ENCODE assay signal across 9 mouse cellular contexts in genomic region chr10:120377795-120378194, GRCm38 (mm10).
DNase-seq lines count a peak whose midpoint lies in the region; ATAC-seq and TF ChIP-seq lines count a peak whose summit lies in the region.
"Had no signal": no experiment of that assay in that cellular context is flagged by ENCODE, and none has a peak within 500 bp of the region (broad histone marks: within the 10 kb centered on the region; RNA-seq: fewer than 3 reads in every experiment).

No protein-coding gene starts in this region.

- no peaks in the 10 kb centered on the region for H3K27me3 ChIP-seq in heart, embryonic 16.5 days (ENCODE audit: control insufficient read depth, insufficient read depth, low read length)
- H3K27me3 ChIP-seq in midbrain, embryonic 12.5 days = no peaks in the 10 kb centered on the region
- no peaks in the 10 kb centered on the region for H3K27me3 ChIP-seq in midbrain, embryonic 11.5 days (ENCODE audit: control insufficient read depth, insufficient read depth, low read length)
- H3K27me3 ChIP-seq in hindbrain, embryonic 13.5 days = no peaks in the 10 kb centered on the region
- no peaks in the 10 kb centered on the region for H3K27me3 ChIP-seq in stomach, postnatal 0 days (ENCODE audit: control insufficient read depth, insufficient read depth, low read length)
- H3K27me3 ChIP-seq: CH12.LX had no signal

- H3K4me1 ChIP-seq in heart, embryonic 16.5 days (ENCODE audit: control insufficient read depth, insufficient read depth, low read length) = peaks cover 20% of the 10 kb centered on the region
- peaks cover 38% of the 10 kb centered on the region for H3K4me1 ChIP-seq in midbrain, embryonic 12.5 days
- H3K4me1 ChIP-seq in midbrain, embryonic 11.5 days (ENCODE audit: control insufficient read depth, insufficient read depth, low read length) = peaks cover 2% of the 10 kb centered on the region; the same call in 1 of the 2 replicates
- H3K4me1 ChIP-seq in hindbrain, embryonic 13.5 days (replicated peaks) = peaks cover 21% of the 10 kb centered on the region
- H3K4me1 ChIP-seq in stomach, postnatal 0 days (replicated peaks; ENCODE audit: control insufficient read depth, insufficient read depth) = no peaks in the 10 kb centered on the region

- no peak for ATAC-seq in heart, embryonic 16.5 days (replicated peaks; ENCODE audit: extremely low read depth, insufficient read depth, low FRiP score)
- ATAC-seq in midbrain, embryonic 12.5 days (ENCODE audit: low FRiP score, low read depth) = no peak
- no peak for ATAC-seq in midbrain, embryonic 11.5 days (ENCODE audit: low FRiP score)
- ATAC-seq in hindbrain, embryonic 13.5 days (ENCODE audit: low FRiP score) = peak; percentile 40; the same call in 1 of the 2 replicates
- ATAC-seq in stomach, postnatal 0 days (ENCODE audit: low FRiP score, low TSS enrichment) = no peak

- DNase-seq in heart, adult 11 months = no peak
- DNase-seq in midbrain, embryonic 11.5 days (ENCODE audit: low spot score, missing footprints) = no peak
- DNase-seq in stomach, postnatal 0 days (ENCODE audit: low spot score) = no peak
- DNase-seq in right cerebral cortex, postnatal 25 days = no peak
- DNase-seq: thymus, adult 2 months had no signal

- H3K4me3 ChIP-seq in heart, embryonic 16.5 days (ENCODE audit: low read length) = peak overlapping the region; percentile 26
- no peak overlapping the region for H3K4me3 ChIP-seq in midbrain, embryonic 12.5 days
- no peak overlapping the region for H3K4me3 ChIP-seq in midbrain, embryonic 11.5 days (ENCODE audit: low read depth, low read length)
- no peak overlapping the region for H3K4me3 ChIP-seq in hindbrain, embryonic 13.5 days
- H3K4me3 ChIP-seq in stomach, postnatal 0 days (ENCODE audit: low read depth, low read length) = 0 out of 2 replicates have a peak overlapping the region, but pooled peaks have one; percentile 8

- 28% methylated on average over 3 of the region's 3 CpGs for WGBS in heart, embryonic 16.5 days
- 85% methylated on average over 3 of the region's 3 CpGs for WGBS in midbrain, embryonic 12.5 days
- WGBS in midbrain, embryonic 11.5 days = 92% methylated on average over 3 of the region's 3 CpGs
- WGBS in hindbrain, embryonic 13.5 days = 65% methylated on average over 3 of the region's 3 CpGs
- WGBS in stomach, postnatal 0 days = 74% methylated on average over 3 of the region's 3 CpGs

- peak overlapping the region; percentile 65 for H3K4me2 ChIP-seq in heart, embryonic 16.5 days (ENCODE audit: low read depth, low read length)
- H3K4me2 ChIP-seq in midbrain, embryonic 12.5 days (replicated peaks) = peak overlapping the region; percentile 28; the same call in 1 of the 2 replicates
- no peak overlapping the region for H3K4me2 ChIP-seq in midbrain, embryonic 11.5 days
- H3K4me2 ChIP-seq in hindbrain, embryonic 13.5 days = 0 out of 2 replicates have a peak overlapping the region, but pooled peaks have one; percentile 25
- H3K4me2 ChIP-seq in stomach, postnatal 0 days (replicated peaks; ENCODE audit: low read depth) = peak overlapping the region; percentile 32

- H3K9ac ChIP-seq in heart, embryonic 16.5 days (ENCODE audit: low read length) = 0 out of 2 replicates have a peak overlapping the region, but pooled peaks have one; percentile 18
- no peak overlapping the region for H3K9ac ChIP-seq in midbrain, embryonic 12.5 days (replicated peaks)
- H3K9ac ChIP-seq in midbrain, embryonic 11.5 days (ENCODE audit: low read length) = no peak overlapping the region
- H3K9ac ChIP-seq in hindbrain, embryonic 13.5 days = no peak overlapping the region
- H3K9ac ChIP-seq in stomach, postnatal 0 days (ENCODE audit: low read length) = no peak overlapping the region

- H3K9me3 ChIP-seq in heart, embryonic 16.5 days (replicated peaks; ENCODE audit: control insufficient read depth, low read length) = no peaks in the 10 kb centered on the region
- H3K9me3 ChIP-seq in midbrain, embryonic 12.5 days = no peaks in the 10 kb centered on the region
- no peaks in the 10 kb centered on the region for H3K9me3 ChIP-seq in midbrain, embryonic 11.5 days (ENCODE audit: control insufficient read depth, low read length)
- H3K9me3 ChIP-seq in hindbrain, embryonic 13.5 days = no peaks in the 10 kb centered on the region
- no peaks in the 10 kb centered on the region for H3K9me3 ChIP-seq in stomach, postnatal 0 days (ENCODE audit: control insufficient read depth, low read length)

- TF ChIP-seq CTCF in stomach, postnatal 0 days (IDR thresholded peaks at IDR 0.05; ENCODE audit: low read depth) = no peak

- no peak for TF ChIP-seq EP300 in stomach, postnatal 0 days (optimal IDR thresholded peaks at IDR 0.05)

- H3K27ac ChIP-seq in heart, embryonic 16.5 days (ENCODE audit: low read length) = peak overlapping the region; percentile 48; the same call in 1 of the 2 replicates
- no peak overlapping the region for H3K27ac ChIP-seq in midbrain, embryonic 12.5 days (replicated peaks)
- H3K27ac ChIP-seq in midbrain, embryonic 11.5 days (ENCODE audit: low read depth, low read length) = no peak overlapping the region
- H3K27ac ChIP-seq in hindbrain, embryonic 13.5 days = no peak overlapping the region
- H3K27ac ChIP-seq in stomach, postnatal 0 days (replicated peaks) = no peak overlapping the region

- no peaks in the 10 kb centered on the region for H3K36me3 ChIP-seq in heart, embryonic 16.5 days (ENCODE audit: control insufficient read depth, insufficient read depth)
- no peaks in the 10 kb centered on the region for H3K36me3 ChIP-seq in midbrain, embryonic 12.5 days
- no peaks in the 10 kb centered on the region for H3K36me3 ChIP-seq in midbrain, embryonic 11.5 days (ENCODE audit: control insufficient read depth, insufficient read depth, low read length)
- no peaks in the 10 kb centered on the region for H3K36me3 ChIP-seq in hindbrain, embryonic 13.5 days
- no peaks in the 10 kb centered on the region for H3K36me3 ChIP-seq in stomach, postnatal 0 days (ENCODE audit: control insufficient read depth, insufficient read depth, low read length)

Comparison
In these comparisons a context has a peak if more than half of its experiments do, and no peak if none do; other contexts are left out.
1. H3K4me3 ChIP-seq: peak in heart, embryonic 16.5 days (single experiment) and stomach, postnatal 0 days (single experiment); none in midbrain, embryonic 12.5 days (single experiment), midbrain, embryonic 11.5 days (single experiment) and hindbrain, embryonic 13.5 days (single experiment).